Mouse (Mus musculus) hematopoietic stem cell, adult 5-6 weeks (primary cell): ENCODE measurements around the gene Rab3il1. TPM values are rescaled to one million over a fixed set of nuclear protein-coding genes. Genes with fewer than 3 reads are reported as not detected.

ENCODE experiments used
- ATAC-seq, 2 experiments: fragments of 125-278 bp in 1 of 2; replicated peaks in 1 of 2; 2 replicates each; pipeline ENCODE4 v1.8.0; 2016 to 2017; ENCODE audit warnings: inconsistent platforms in 2 of 2, mild to moderate bottlenecking in 2 of 2, moderate number of reproducible peaks in 2 of 2, low read depth in 1 of 2, moderate TSS enrichment in 1 of 2; ENCODE audit not compliant: low FRiP score in 2 of 2, poor library complexity in 2 of 2, severe bottlenecking in 2 of 2, insufficient read depth in 1 of 2, low TSS enrichment in 1 of 2
- total RNA-seq: library from RNA; stranded (forward); fragments of 172-1452, 232-1000 nt; gene quantifications from 2 replicates; pipeline ENCODE4 v1.2.3, GENCODE M21; 2017

Rab3il1 gene
- total RNA-seq, 1 experiment from 2014 or later = 11.2 TPM

DNA sequence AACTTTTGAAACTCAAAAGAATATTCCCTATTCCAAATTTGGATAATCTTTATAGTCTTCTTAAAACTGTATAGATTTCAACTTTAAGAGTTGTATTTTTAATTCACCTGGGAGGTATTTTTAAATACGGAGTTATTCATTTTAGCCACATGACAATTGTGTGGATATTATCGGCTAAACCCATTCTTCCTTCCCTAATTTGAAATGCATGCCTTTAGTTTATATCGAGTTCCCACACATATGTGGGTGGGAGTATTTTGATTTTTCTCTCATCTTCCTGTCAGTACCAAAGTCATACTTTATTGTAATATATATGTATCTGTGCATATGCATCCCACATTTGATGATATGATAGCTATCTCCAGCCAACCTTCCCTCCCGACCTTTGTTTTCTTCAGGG, 21.2 kb upstream of the Rab3il1 start, which contains the start of gene Fth1:
Gene Fth1, plus strand, starts transcription at position 341 of the 400 bp plus-strand sequence.
- ATAC-seq = no peak

DNA sequence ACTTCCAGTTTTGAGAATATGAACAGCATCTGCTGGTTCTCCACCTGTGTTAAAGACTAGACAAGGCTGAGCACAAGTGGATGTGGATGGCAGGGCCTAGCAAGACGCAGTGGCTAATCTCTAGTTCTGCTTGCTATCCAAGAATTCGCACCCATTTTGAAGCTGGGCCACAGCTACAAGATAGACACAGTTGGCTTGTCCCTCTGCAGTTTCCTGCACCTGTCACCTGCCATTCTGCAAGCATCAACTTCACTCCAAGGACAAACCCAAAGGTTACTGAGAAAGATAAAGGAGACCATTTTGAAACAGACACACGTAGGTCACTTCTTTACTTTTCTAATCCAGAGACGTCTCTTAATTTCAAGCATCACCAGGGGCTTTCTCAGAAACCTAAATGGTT, 19.8 kb upstream of the Rab3il1 start:
- no peak for ATAC-seq

DNA sequence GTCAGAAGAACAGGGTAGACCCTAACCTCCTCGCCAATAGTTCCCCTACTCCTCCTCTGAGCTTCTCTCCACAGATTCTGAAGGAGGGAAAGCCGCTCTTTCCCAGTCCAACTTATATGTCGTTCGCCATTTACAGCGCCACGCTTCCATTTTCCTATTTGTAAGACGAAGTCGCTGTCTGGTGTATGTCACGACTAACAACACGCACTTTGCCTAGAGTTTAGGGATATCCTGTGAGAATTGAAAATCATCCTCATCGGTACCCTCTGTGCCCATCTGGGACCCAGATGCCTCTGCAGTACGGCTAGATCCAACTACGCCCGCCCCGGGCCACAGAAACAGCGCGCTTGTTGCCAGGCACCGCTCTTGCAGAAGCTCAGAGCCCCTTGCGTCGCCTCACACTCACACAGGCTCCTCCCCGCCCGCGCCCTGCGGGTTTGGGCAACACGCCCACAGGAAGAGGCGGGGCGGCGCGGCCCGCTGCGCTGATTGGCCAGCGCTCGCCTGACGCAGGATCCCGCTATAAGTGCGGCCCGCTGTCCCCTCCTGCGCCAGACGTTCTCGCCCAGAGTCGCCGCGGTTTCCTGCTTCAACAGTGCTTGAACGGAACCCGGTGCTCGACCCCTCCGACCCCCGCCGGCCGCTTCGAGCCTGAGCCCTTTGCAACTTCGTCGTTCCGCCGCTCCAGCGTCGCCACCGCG, 19.2 kb upstream of the Rab3il1 start:
- ATAC-seq = peak; percentile 66 to 78

DNA sequence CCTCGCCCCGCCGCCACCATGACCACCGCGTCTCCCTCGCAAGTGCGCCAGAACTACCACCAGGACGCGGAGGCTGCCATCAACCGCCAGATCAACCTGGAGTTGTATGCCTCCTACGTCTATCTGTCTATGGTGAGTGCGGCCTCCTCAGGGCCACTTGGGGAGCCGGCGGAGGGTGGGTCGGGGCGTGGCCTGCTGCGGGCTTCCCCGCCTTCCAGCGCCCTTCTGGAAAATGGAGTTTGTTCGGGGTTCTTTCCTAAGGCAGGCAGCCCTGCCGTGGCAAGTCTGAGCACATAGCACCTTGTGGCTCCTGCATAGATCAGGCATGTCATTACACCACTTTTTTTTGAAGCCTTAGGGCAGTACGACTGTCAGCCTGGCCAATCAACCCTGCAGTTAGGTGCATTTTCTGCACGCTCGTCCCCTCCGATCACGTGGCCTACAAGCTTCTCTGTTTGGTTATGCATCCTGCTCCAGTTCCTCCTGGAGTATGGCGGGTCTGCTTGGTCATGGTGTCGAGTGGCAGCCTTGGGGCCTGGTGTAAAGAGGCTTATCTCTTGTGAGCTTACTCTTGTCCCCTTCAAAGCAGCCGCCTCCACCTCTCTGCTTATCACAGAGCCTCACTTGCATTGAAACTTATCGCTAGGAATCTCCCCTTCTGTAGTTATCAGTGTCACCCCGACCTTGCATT, 18.5 kb upstream of the Rab3il1 start:
- ATAC-seq = peak; percentile 34 to 41

DNA sequence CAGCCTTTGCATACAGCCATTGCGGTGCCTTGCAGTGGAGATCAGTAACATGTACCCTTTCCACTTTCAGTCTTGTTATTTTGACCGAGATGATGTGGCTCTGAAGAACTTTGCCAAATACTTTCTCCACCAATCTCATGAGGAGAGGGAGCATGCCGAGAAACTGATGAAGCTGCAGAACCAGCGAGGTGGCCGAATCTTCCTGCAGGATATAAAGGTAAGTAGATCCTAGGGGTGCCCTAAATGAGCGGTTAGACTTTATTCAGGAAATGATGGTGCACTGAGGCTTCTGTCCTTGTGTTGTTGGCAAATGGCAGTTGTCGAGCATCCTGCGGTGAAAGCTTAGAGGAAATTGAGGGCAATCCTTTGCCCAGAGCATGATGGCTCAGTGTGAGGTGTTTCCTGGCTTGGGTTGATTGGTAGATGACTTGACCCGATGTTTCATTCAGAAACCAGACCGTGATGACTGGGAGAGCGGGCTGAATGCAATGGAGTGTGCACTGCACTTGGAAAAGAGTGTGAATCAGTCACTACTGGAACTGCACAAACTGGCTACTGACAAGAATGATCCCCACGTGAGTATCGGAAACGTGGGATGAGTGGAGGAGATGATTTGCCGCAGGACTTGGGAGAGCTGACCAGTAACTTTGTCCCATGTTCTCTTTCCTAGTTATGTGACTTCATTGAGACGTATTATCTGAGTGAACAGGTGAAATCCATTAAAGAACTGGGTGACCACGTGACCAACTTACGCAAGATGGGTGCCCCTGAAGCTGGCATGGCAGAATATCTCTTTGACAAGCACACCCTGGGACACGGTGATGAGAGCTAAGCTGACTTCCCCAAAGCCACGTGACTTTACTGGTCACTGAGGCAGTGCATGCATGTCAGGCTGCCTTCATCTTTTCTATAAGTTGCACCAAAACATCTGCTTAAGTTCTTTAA, 17.1 kb upstream of the Rab3il1 start:
- peak; percentile 17 to 18; a peak in 3 of 4 replicates for ATAC-seq

DNA sequence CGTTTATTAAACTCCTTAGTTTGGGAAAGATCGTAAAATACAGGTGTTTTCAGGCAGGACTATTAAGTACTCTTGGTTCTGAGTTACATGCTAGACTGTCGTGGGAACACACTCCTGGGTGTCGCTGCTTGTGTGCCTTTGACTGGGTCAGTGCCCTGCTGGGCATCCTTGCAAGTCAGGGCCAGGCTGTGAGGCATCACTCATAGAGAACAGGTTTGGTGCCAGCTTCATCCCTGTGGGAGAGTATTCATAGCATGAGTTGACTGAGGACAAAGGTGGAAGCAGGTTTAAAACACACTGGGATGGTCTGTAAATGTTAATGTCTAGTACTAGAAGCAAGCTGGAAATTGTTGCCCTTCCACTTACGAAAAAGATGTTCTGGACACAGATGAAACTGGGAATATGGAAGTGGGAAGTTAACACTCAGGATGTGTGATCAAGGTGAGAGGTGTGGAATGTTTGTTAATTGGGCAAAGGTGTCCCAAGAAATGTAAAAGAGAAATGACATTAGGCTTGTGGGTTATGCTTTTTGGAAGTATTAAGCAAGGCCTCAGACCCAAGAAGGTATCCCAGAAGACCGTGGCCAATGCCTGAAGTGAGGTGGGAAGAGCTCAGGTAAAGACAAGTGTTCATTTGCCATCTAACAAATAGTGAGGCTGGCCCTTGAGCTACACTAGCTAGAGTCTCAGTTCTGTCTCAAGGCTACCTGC, 16.1 kb upstream of the Rab3il1 start:
- no peak for ATAC-seq

DNA sequence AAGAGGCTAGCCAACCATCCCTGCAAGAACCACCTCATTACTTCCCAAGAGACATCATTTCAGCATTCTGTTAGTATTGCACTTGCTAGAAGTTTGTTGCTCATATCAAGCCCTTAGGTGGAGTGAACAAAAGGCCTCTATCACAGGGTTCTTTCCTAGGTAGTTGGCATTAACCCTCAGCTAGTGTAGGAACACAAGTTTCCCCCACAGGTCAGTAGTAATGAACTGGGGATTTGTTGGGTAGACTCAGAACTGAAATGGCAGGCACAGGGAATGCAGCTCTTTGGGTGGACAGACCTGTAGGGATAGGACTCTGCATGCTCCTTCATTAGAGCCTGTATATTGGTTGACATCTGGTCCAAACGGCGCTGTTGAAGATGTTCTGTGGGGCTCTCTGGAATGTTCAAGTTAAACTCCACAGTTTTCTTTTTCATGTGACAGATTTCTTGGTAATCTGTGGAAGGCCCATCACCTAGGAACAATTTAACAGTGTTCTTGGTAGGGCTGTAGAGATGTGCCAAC, 15.5 kb upstream of the Rab3il1 start:
- ATAC-seq = no peak

DNA sequence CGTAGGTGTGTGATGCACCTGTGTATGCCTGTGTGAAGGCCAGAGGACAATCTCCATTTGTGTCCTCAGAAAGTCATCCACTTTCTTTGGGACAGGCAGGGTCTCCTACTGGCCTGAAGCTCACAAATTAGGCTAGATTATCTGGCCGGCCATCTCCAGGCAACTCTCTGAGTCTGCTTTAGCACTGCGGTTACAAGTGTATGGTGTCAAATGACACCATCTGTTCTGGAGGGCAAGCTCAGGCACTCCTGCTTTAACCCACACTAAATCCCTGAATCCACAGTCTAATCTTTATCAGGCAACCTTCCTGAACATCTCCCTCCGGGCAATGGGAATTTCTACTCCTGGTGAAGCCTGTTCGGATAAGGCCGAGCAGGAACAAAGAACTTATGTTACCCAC, 14.3 kb upstream of the Rab3il1 start:
- no peak for ATAC-seq

DNA sequence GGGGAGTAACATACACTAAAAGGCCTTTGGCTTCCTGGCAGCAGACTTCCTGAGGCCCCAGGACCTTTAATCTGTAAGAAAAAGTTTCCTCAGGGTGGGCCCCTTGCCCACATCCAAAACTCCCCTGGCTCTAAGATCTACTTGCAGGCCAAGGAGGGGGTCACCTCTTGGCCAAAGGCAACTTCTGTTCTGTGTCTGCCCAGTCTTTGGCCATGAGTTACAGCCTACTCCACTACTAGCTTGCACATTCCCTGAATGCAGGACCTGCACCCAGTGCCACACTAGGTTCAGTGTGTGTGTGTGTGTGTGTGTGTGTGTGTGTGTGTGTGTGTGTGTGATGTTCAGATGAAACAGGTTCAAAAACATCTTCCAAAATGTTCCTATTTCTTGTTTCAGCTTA, 13.9 kb upstream of the Rab3il1 start:
- no peak for ATAC-seq

DNA sequence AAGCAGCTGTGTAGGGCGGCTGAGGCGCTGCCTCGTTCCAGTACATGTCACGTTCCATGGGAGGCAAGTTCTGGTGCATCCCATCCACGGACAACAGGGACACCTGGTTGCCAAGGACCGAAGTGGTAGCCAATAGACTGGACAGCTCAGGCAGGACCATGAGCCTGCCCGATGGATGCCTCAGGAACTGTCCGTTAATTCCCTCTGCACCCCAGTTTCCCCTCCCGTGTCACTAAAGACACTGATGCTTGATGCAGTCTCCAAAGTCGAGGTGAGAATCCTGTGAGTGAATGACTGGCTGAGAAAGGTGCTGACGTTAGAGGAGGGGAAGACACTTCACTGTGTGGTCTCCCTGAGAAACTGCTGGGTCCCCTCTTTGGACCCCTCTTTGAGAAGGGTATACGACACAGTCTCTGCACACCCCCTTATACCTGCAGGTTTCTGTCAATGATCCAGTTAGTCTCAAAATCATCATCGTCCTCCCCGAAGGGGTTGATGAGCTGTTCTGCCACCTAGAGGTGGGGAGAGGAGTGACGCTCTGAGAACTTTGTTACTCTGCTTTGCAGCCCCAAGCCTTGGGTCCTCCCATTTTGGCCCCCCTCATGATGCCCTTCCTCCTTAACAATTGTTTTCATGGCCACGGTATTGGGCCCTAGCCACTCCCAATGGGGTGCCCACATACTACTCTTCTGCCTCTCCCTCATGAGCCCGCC, 12.1 kb upstream of the Rab3il1 start:
- peak in 1 of 2 experiments; percentile 22; a peak in 1 of 4 replicates for ATAC-seq

DNA sequence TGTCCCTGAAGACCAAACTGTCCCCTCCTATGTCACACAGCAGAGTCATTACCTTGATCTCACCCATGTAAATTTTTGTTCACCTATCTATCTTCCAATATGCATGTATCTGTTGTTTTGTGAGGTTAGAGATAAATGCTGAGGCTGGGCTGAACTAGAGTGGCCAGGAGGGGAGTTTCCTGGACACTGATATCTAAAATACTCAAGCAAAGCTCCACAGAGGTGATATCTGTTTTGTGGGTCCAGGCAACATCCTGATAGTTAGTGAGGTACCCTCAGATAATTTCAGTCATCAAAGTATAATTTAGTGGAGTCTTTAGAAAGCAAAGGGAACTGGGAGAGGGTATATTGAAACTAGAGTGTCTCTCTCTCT, 11.6 kb upstream of the Rab3il1 start:
- ATAC-seq = no peak

DNA sequence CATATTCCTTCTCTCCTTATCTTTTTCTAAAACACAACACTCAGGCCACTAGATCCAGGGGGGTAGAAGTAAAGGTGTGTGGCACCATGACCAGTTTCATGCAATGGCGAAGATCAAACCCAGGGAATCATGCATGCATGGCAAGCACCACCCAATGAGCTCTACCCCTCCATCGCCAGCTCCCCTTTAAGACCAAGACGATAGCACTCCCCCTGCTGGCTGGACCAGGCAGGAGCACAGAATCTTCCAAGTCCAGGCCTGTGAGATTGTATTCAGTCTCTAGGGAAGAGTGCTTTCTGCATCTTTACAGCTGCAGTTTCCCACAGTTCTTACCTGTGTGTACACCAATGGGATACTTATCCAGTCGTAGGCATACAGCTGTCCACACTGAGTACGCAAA, 10.2 kb upstream of the Rab3il1 start:
- peak; percentile 59 to 63; a peak in 3 of 4 replicates for ATAC-seq

DNA sequence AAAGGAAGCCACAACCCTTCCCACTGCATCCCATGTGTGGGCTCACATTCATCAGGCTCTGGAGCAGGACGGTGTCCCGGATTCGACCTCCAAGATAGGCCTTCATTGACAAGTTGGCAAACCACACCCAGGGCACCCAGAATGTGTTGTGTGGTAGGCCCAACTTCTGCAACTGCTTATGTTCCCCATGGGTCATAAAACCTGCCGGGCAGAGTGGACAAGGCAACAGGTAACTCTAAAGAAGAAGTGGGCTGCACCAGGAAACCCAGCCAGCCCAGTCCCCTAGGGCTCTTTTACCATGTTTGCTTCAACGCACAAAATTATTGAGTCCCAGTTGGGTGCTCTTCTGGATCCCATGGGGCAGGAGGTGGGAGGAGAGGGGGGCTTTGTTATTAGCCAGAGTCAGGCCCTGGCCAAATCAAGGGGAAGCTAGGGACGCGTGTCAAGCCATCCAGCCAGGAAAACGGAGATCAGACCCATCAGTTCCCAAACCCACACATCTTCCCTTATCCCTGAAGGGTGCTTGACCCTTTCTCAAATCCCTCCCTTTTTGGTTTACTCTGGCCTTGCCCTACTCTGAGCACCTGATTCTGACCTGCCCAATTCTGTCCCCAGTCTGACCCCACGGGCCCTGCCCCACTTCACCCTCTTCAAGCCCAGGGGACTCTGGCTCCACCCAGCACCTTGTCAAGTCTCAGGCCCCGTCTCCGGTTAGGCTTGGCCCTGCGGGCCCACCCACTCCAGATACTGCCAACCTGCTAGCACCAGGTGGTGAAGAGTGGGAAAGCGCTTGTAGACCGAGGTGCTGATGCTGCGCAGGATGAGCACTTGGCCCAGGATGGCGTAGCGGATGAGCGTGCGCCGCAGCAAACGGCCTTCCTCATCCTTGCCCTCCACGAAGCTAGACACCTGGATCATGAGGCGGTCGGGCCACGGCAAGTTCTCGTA, 9.2 kb upstream of the Rab3il1 start:
- peak in 1 of 2 experiments; percentile 6; a peak in 1 of 4 replicates for ATAC-seq

DNA sequence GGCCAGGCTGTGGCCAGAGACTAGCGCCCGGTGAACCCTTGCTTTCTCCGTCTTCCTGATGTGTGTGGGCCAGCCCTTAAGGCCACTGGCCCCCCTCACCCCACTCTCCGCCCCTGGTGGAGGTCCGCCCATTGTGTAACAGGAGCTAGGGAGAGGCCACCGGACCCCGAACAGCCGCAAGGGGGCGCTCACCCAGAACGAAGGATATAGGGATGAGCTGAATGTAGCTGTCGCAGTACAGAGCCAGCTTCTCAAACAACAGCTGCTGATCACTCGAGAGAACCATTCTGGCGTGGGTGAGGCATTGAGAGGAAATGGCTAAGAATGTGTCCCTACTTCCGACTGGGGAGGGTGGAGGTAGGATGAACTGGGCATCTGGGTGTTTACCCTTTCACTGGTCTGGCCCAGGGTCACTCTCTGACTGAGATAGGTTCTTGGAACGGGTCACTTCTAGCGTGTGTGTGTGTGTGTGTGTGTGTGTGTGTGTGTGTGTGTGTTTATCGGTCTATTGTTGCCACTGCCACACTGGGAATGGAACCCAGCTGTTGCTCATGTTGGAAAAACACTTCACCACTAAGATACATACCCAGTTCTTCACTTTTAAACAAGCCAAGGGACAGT, 8.3 kb upstream of the Rab3il1 start:
- peak; percentile 67 to 79 for ATAC-seq
